Mouse (Mus musculus): Measurements from ENCODE around the gene Slc22a18.

- TF ChIP-seq POLR2A (IDR thresholded peaks at IDR 0.05; ENCODE audit: low read depth, low read length) (no peak), CTCF (IDR thresholded peaks at IDR 0.05; ENCODE audit: extremely low read depth, insufficient read length, insufficient replicate concordance, low read depth, low read length) (no peak)
These were observed 5.8 kb upstream of the Slc22a18 start for GRCm38 (mm10) chr7:143467714-143468113.
